Mouse (Mus musculus) WW6 (cell line): ENCODE measurements around the gene Tet1.
"Not testable (repeated sequence)": the region's sequence is repeated elsewhere in the genome, so short reads cannot be mapped to it uniquely, and the experiment has no call there.

Experiments used
- DNase-seq: peaks from one replicate; pipeline ENCODE4 v3.0.0-alpha.2; 2013; ENCODE audit warnings: low read depth, low spot score

The Tet1 gene

GRCm38 (mm10) chr10:62851025-62851424 is 57.8 kb downstream of the Tet1 start:
- DNase-seq: no peak

GRCm38 (mm10) chr10:62848783-62849182 is 60.0 kb downstream of the Tet1 start:
- no peak for DNase-seq

GRCm38 (mm10) chr10:62847069-62847626 is 61.6 kb downstream of the Tet1 start:
- no peak for DNase-seq

- DNase-seq: no peak
Observed at GRCm38 (mm10) chr10:62843787-62844491, 64.9 kb downstream of the Tet1 start.

GRCm38 (mm10) chr10:62841901-62842447 is 66.8 kb downstream of the Tet1 start:
- DNase-seq: no peak

GRCm38 (mm10) chr10:62840687-62841086 is 68.1 kb downstream of the Tet1 start:
- DNase-seq: no peak

GRCm38 (mm10) chr10:62837987-62838386 is 70.8 kb downstream of the Tet1 start:
- DNase-seq: no peak

- no peak for DNase-seq
Observed at GRCm38 (mm10) chr10:62832783-62833182, 76.0 kb downstream of the Tet1 start.

GRCm38 (mm10) chr10:62831546-62831945 is 77.2 kb downstream of the Tet1 start:
- no peak for DNase-seq

- no peak for DNase-seq
Observed at GRCm38 (mm10) chr10:62824474-62824873, 84.3 kb downstream of the Tet1 start.

GRCm38 (mm10) chr10:62823431-62823830 is 85.4 kb downstream of the Tet1 start:
- DNase-seq: no peak

- DNase-seq: no peak
Observed at GRCm38 (mm10) chr10:62810010-62810409, 98.8 kb downstream of the Tet1 start.

GRCm38 (mm10) chr10:62808766-62809165 is 100.0 kb downstream of the Tet1 start:
- no peak for DNase-seq

- DNase-seq: no peak
Observed at GRCm38 (mm10) chr10:62808316-62808715, 100.5 kb downstream of the Tet1 start.

- DNase-seq: no peak
Observed at GRCm38 (mm10) chr10:62804106-62804505, 104.7 kb downstream of the Tet1 start.

GRCm38 (mm10) chr10:62803296-62803695 is 105.5 kb downstream of the Tet1 start:
- no peak for DNase-seq

GRCm38 (mm10) chr10:62794221-62794620 is 114.6 kb downstream of the Tet1 start:
- DNase-seq: no peak

- no peak for DNase-seq
Observed at GRCm38 (mm10) chr10:62793091-62793453, 115.7 kb downstream of the Tet1 start.

GRCm38 (mm10) chr10:62792177-62793090 is 116.4 kb downstream of the Tet1 start, which contains the start of gene Ccar1:
TSS of gene Ccar1 (minus strand) at chr10:62792286.
- DNase-seq: peak; percentile 98

GRCm38 (mm10) chr10:62791251-62792176 is 117.3 kb downstream of the Tet1 start:
- DNase-seq: no peak

GRCm38 (mm10) chr10:62781776-62782175 is 127.0 kb downstream of the Tet1 start:
- not testable (repeated sequence) for DNase-seq
